In the genomic region with DNA sequence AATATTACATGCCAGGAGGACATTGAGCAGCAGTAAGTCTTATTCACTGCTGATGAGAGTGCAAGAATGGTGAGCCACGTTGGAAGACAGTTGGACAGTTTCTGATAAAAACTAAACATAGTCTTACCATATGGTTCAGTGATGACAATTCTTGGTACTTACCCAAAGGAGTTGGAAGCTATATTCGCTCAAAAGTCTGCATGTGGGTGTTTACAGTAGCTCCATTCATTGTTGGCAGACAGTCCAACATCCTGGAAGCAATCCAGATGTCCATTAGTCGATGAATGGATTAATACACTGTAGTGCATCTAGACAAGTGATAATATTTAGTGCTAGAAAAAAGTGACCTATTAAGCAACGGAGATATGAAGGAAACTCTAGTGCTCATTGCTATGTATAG, we compare ENCODE assay signal across 9 mouse cellular contexts.
DNase-seq lines count a peak whose midpoint lies in the region; ATAC-seq and TF ChIP-seq lines count a peak whose summit lies in the region.
"Had no signal": no experiment of that assay in that cellular context is flagged by ENCODE, and none has a peak within 500 bp of the region (broad histone marks: within the 10 kb centered on the region; RNA-seq: fewer than 3 reads in every experiment).

No protein-coding gene starts in this region.

- H3K27me3 ChIP-seq in liver, adult 2 months (ENCODE audit: control insufficient read depth, insufficient read depth, low read length), result no peaks in the 10 kb centered on the region
- no peaks in the 10 kb centered on the region for H3K27me3 ChIP-seq in midbrain, postnatal 0 days (ENCODE audit: insufficient read depth, low read length)

- H3K36me3 ChIP-seq in liver, adult 2 months (ENCODE audit: control insufficient read depth, insufficient read depth, low read length), result no peaks in the 10 kb centered on the region
- H3K36me3 ChIP-seq in midbrain, postnatal 0 days (ENCODE audit: insufficient read depth, low read length), result no peaks in the 10 kb centered on the region

- H3K9ac ChIP-seq in liver, adult 2 months (ENCODE audit: low read depth, low read length), result no peak overlapping the region
- no peak overlapping the region for H3K9ac ChIP-seq in midbrain, postnatal 0 days (replicated peaks; ENCODE audit: low read length, poor library complexity, severe bottlenecking)

- H3K4me2 ChIP-seq in midbrain, postnatal 0 days (ENCODE audit: low read depth, low read length, poor library complexity, severe bottlenecking), result no peak overlapping the region

- TF ChIP-seq POLR2A in liver, adult 2 months (IDR thresholded peaks at IDR 0.05; ENCODE audit: extremely low read depth, insufficient read depth, low read length), result no peak

- H3K4me1 ChIP-seq in liver, adult 2 months (ENCODE audit: control insufficient read depth, insufficient read depth, low read length), result peaks cover 2% of the 10 kb centered on the region
- no peaks in the 10 kb centered on the region for H3K4me1 ChIP-seq in midbrain, postnatal 0 days (ENCODE audit: insufficient read depth, low read length)

- no peaks in the 10 kb centered on the region for H3K9me3 ChIP-seq in midbrain, postnatal 0 days (ENCODE audit: low read length)

- H3K4me3 ChIP-seq in liver, adult 2 months (ENCODE audit: insufficient read depth, low read depth, low read length), result no peak overlapping the region
- no peak overlapping the region for H3K4me3 ChIP-seq in midbrain, postnatal 0 days (ENCODE audit: low read depth, low read length)

- H3K79me2 ChIP-seq in liver, adult 2 months (ENCODE audit: control insufficient read depth, insufficient read depth, low read length), result no peaks in the 10 kb centered on the region

- WGBS in liver, adult 2 months, result 31% methylated on average over 4 of the region's 4 CpGs
- WGBS in midbrain, postnatal 0 days, result 78% methylated on average over 4 of the region's 4 CpGs

- ATAC-seq in midbrain, postnatal 0 days (ENCODE audit: low FRiP score), result no peak

- no peak for TF ChIP-seq CTCF in liver, adult 2 months (IDR thresholded peaks at IDR 0.05; ENCODE audit: low read depth, low read length)
- TF ChIP-seq CTCF in midbrain, postnatal 0 days (IDR thresholded peaks at IDR 0.05), result no peak

- no peak overlapping the region for H3K27ac ChIP-seq in liver, adult 2 months (replicated peaks; ENCODE audit: insufficient read depth, low read depth, low read length)
- H3K27ac ChIP-seq in midbrain, postnatal 0 days (ENCODE audit: low read depth, low read length), result no peak overlapping the region

- DNase-seq in liver, adult 2 months (ENCODE audit: extremely low read depth, low read depth, low spot score), result peak; percentile 53
- DNase-seq in liver, result no peak
- peak; percentile 48 to 59 for DNase-seq in cerebellum, adult 18-20 months
- peak; percentile 52 for DNase-seq in cerebellum, adult 9-11 months
- peak; percentile 18 to 23 for DNase-seq in left cerebral cortex, adult 18-20 months (ENCODE audit: low spot score in 2 of 2)
- DNase-seq in urinary bladder, postnatal 25 days (ENCODE audit: low spot score), result no peak
- DNase-seq in midbrain, postnatal 0 days (ENCODE audit: low spot score), result no peak
- DNase-seq: heart, postnatal 10 days; lung, postnatal 36 days had no signal

Comparison
In these comparisons a context has a peak if more than half of its experiments do, and no peak if none do; other contexts are left out.
1. DNase-seq: peak in liver, adult 2 months (single experiment), cerebellum, adult 18-20 months (2 of 2), cerebellum, adult 9-11 months (single experiment) and left cerebral cortex, adult 18-20 months (2 of 2); none in liver (single experiment), urinary bladder, postnatal 25 days (single experiment) and midbrain, postnatal 0 days (single experiment).